Mouse (Mus musculus) common myeloid progenitor, adult 5-6 weeks (primary cell): ENCODE results near the gene Dusp7. TPM values are rescaled to one million over a fixed set of nuclear protein-coding genes. Genes with fewer than 3 reads are reported as not detected.
A peak's percentile ranks its signal among the peaks of the same experiment; 100 is the strongest.

Source experiments
- ATAC-seq: replicated peaks from 2 replicates; pipeline ENCODE4 v1.8.0; 2016; ENCODE audit warnings: low read depth, mild to moderate bottlenecking, moderate TSS enrichment, inconsistent platforms; ENCODE audit not compliant: poor library complexity, severe bottlenecking
- total RNA-seq: library from RNA; stranded (forward); fragments of 200-1000, 187-1606 nt; gene quantifications from 2 replicates; pipeline ENCODE4 v1.2.3, GENCODE M21; 2017

The Dusp7 gene
- total RNA-seq, 1 experiment from 2014 or later: 10.1 TPM

GRCm38 (mm10) chr9:106413606-106414005 is 45.2 kb downstream of the Dusp7 start:
- ATAC-seq: no peak

DNA sequence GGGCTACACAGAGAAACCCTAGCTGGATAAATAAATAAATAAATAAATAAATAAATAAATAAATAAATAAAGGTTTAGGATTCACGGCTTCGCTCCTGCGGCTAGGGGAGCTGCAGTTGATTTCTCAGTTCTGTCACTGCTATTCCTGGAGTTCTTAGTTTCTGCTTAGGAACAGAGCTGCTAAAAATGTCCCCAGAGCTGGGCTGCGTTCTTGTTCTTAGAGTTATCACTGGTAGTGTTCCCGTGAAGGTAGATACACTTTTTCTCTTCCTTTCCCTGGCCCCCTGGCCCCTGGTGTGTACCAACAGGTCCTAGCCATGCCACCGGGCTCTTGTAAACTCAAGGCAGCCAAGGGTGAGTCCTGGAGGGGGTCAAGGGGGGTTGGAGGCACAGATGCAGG is 48.4 kb downstream of the Dusp7 start:
- no peak for ATAC-seq

DNA sequence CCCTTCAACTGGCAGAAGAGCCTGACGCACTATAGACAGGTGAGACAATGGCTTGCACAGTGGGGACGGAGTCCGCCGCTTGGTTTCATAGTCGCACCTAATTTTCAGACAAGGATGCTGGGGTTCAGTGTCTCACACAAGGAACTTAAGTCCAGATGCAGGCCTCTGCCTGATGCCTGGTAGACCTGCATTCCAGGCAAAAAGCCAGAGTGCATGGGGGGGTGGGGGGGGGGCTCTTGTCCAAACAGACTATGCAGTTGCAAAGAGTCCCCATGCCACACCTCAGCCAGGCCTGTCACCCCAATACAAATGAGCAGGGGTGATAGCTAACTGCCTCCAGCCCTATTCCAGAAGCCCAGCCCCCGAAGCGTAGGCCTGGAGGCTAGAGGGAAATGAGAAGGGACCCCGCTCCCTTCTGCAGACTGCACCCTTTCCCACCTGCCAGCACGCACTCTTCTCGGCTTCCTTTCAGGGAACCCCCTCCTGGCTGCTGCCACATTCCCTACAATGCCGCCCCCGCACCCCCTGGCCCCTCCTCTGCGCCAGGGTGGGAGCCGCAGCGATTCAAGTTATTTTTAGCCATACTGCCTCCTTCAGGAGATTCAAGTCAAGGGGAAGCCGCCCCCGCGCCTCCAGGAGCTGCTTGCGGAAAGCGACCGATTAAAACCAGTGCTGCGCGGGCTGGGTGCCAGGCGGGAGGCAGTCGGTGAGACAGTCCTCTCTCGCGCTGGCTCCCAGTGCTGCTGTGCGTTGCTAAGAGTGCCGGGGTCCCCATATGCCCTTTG is 49.6 kb downstream of the Dusp7 start:
- ATAC-seq: peak; percentile 34

DNA sequence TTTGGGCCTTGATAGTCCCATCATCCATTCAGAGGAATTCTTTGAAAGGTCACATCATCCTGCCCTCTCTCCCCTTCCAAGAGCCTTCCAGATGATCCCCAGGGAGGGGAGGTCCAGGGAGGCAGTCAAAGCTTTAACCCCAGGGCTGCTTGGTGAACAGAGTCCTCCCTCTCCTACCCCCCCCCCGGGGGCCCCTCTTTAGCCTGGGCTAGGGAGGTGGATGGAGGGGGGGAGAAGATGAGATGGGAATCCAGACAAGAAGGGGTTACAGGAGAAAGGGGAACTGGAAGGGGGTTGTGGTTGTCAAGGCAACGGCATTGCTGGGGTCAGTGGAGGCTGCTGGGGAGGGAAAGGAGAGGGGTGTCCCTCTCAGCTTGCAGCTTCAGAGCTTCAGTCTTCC is 52.2 kb downstream of the Dusp7 start:
- peak; percentile 43; the same call in 1 of the 2 replicates for ATAC-seq

- ATAC-seq: no peak
Measured at GRCm38 (mm10) chr9:106421033-106421864, 52.8 kb downstream of the Dusp7 start.

DNA sequence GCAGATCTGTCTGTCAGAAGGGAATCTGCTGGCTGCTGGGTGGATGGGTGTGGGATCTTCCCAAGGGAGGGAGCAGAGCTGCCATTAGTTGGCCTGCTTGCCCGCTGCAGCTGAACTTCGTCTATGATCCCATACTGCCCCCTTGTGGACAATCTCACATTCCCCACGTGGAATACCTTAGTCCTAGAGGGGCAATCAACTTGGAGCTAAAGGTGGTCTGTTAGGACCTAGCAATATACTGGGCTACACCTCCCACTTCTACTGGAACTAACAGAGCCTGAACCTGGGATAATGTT is 53.4 kb downstream of the Dusp7 start:
- peak; percentile 87 for ATAC-seq

Other genes starting within 250 kb of the Dusp7 start
- gene Glyctk, start 210.5 kb upstream of the Dusp7 start, total RNA-seq: 2.4 and 3.2 TPM in 2 replicates
- gene Wdr82, start 197.7 kb upstream of the Dusp7 start, total RNA-seq: 82.8 and 88.2 TPM in 2 replicates
- gene Ppm1m, start 168.9 kb upstream of the Dusp7 start, total RNA-seq: 9.4 and 14.7 TPM in 2 replicates
- gene Twf2, start 165.5 kb upstream of the Dusp7 start, total RNA-seq: 42.5 and 44.4 TPM in 2 replicates
- gene Tlr9, start 146.0 kb upstream of the Dusp7 start, total RNA-seq: 0.41 and 0.53 TPM in 2 replicates
- 76.9 and 90.2 TPM in 2 replicates for gene Alas1, start 120.0 kb upstream of the Dusp7 start, total RNA-seq
- gene Poc1a, start 87.6 kb upstream of the Dusp7 start, total RNA-seq: 22.9 and 26.5 TPM in 2 replicates
- gene Rpl29, start 60.8 kb downstream of the Dusp7 start, total RNA-seq: 1,609 and 1,977 TPM in 2 replicates
- gene Acy1, start 69.7 kb downstream of the Dusp7 start, total RNA-seq: 23.8 and 30.1 TPM in 2 replicates
- 10.0 and 13.4 TPM in 2 replicates for gene Abhd14b, start 78.8 kb downstream of the Dusp7 start, total RNA-seq
- 22.0 and 28.9 TPM in 2 replicates for gene Abhd14a, start 79.0 kb downstream of the Dusp7 start, total RNA-seq
- gene Pcbp4, start 84.7 kb downstream of the Dusp7 start, total RNA-seq: 2.3 and 3.3 TPM in 2 replicates
- not detected in 2 replicates for gene Gpr62, start 97.3 kb downstream of the Dusp7 start, total RNA-seq
- gene Rrp9, start 107.3 kb downstream of the Dusp7 start, total RNA-seq: 43.9 and 64.9 TPM in 2 replicates
- 11.0 and 15.3 TPM in 2 replicates for gene Parp3, start 108.3 kb downstream of the Dusp7 start, total RNA-seq
- gene Iqcf1, start 131.3 kb downstream of the Dusp7 start, total RNA-seq: not detected in 2 replicates
- not detected in 2 replicates for gene Iqcf5, start 145.9 kb downstream of the Dusp7 start, total RNA-seq
- gene Iqcf3, start 193.0 kb downstream of the Dusp7 start, total RNA-seq: not detected in 2 replicates
- not detected in 2 replicates for gene Iqcf4, start 202.4 kb downstream of the Dusp7 start, total RNA-seq